Mouse (Mus musculus): ENCODE results near the gene AI467606. TPM values are rescaled to one million over a fixed set of nuclear protein-coding genes. Genes with fewer than 3 reads are reported as not detected.
"Not testable (repeated sequence)": the region's sequence is repeated elsewhere in the genome, so short reads cannot be mapped to it uniquely, and the experiment has no call there.

The AI467606 gene
- 4.4 and 6.0 TPM in 2 replicates for polyA plus RNA-seq (2012; rRNA removed)

DNA sequence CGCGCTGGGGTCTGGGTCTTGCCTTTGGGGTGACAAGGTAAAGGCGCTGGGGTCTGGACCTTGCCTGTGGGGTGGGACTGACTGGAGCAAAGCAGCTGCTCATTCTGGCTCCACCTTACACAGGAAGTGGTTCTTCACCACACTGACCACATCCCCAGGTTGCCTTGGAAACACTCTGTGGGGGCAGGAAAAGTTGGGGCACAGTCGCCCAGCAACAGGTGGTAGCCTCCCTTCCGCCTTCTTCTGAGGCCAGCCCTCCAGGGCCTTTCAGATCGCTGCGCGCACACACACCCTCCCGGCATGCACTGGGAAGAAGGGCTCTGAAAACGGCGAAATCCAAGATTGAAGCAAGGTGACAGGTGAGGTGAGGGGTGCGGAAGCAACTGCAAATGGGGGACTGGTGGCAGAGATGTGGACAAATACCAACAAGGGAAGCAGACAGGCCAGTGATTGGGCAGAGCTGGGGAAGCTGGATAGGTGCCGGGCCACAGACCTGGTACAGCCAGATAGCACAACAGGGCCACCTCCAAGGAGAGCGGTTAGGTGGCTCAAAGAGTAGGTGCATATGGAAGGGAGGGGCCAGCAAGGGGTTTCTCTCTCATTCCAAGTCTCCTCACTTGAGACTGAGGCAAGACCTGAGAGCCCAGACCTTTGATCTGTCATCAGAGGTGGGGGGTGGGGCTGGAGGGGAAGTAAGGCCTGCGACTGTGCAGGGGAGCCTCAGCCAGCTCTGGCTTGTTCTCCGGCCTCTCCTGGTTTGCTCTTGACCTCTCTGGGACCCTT, at the start of gene AI467606:
Gene AI467606, plus strand, starts transcription at position 246 of the 783 bp plus-strand sequence.
- no peak for DNase-seq (ENCODE audit: low spot score)

DNA sequence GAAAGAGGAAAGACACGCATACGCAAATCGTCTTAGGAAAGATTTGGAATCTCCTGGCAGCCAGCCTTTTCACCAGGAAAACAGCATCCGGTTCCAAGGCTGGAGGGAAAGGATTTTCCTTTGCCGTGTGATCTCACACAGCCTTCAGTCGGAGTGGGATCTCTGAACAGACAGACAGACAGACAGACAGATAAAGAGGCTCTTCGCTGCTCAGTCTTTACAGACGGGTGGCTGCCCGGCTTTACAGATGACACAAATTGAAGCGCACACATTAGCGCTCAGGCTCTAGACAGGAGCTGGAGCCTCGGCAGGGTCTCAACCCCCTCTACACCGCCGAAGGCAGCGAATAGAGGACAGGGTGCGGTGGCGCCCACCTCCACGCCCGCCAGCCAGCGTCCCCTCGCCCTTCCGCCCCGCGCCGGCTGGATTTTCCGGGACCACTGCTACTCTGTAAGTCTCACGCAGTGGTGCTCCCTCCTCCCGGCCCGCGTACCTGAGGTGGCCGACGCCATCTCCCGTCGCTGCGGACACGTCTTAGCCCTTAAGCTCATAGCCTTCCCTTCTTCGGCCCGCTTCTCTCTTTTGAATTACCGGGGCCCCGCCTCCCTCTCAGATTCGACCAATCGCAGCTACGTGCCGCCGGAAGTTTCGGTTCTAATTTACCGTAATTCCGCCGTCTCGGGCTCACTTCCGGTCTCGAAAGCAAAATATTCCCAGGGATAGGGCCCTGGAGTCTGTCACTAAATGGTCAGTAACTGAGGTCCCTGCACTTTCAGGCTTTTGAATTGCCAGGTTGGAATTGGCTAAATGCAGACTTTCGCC, 49.1 kb upstream of the AI467606 start, which contains the start of gene Kif22:
Gene Kif22, minus strand, starts transcription at position 621 of the 822 bp plus-strand sequence.
- peak; percentile 75 for DNase-seq (ENCODE audit: low spot score)

DNA sequence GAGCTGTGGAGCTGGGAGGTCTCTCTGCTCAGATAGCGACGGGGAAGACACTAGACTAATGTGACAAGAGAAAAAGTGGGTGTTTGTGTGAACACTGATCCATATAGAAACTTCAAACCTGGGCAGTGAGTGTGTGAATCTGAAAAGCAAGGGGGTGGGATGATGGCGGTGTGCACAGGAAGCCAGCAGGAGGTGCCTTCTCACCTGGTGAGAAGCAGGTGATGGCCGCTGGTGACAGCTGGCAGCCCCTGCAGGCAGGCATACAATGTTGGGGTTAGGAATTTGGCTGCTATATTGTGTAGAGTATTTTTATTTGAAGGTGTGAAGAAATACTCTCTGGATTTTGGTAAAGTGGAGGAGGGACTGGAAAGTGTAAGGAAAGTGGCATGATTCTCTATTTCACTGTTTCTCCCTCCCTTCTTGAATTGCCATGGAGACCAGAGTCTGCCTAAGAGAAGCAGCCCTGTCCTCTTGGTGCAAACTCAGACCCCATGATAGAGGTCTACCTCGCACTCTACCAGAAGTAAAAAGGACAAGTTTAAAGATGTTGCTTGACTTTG, 36.1 kb upstream of the AI467606 start:
- DNase-seq (ENCODE audit: low spot score): no peak

DNA sequence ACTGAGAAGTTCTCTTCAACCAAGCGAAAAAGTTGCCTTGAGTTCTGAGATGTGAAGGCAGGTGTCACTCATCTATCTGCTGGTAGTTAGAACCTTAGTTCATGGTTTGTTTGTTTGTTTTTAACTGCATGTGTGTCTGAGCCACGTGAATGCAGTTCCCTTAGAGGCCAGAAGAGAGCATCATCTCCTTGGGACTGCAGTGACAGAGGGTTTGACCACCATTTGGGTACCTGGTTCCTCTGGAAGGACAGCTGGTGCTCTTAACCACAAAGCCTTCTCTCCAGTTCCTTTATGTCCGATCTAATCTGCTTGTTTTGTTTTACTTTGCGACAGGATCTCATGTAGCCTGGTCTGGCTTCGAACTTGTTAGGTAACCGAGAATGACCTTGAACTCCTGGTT, 25.6 kb upstream of the AI467606 start:
- no peak for DNase-seq (ENCODE audit: low spot score)

DNA sequence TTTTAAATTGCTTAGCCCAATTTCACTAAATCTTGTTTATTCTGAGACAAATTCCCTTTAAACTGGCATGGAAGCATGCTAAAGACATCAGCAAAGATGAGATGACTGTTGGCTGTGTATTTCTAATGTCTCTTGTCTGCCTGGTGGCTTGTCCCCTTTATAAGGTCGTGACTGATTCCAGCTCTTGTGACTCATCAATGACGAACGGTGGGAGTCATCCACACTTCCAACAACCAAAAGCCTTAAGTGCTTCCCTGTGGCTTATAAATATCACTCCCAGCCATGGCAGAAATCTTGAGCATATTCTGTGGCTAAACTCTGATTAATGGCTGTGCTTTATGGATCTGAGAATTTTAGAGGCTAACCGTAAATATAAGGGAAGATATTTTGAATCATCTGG, 24.8 kb upstream of the AI467606 start:
- no peak for DNase-seq (ENCODE audit: low spot score)

DNA sequence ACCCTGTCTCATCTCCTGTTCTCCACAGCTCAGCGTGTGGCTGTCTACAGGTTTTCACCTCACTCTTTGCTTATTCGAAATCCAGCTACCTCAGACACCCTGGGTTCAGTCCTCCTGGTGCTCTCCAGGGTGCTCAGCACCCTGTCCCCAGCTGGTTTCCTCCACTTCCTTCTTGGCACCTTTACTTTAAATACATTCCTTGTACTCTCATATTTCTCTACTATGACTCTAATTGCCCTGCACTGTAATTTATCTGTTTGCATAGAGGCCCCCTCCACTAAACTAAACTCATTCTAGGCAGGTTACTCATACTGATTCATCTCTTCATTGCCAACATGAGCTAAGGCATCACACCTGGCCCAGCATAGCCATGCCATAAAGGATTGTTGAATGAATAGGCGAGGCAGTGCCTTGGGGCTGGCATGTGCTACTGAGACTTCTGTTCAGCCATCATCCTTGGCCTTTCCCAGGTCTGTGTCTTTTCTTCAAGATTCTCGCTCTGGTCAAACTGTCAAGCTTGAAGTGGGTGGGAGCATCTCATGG, 20.2 kb upstream of the AI467606 start:
- no peak for DNase-seq (ENCODE audit: low spot score)

DNA sequence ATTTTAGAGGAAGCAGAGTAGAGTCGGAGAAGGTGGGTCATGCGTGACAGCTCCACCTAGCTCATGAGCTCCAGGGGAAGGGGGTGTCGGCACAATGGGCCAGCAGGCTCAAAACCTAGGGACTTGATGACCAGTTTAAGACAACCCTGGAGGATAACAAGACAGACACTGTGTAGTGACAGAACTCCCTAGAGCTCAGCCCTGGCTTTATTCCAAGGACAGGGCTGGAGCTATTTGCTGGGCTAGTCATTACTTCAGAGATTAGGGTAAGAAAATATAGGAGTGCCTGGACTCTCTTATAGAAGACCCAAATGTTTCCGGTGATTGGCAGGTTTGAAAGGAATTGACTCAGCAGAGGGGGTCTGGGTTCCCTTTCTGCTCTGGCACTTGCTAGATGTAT, 17.9 kb upstream of the AI467606 start:
- no peak for DNase-seq (ENCODE audit: low spot score)

DNA sequence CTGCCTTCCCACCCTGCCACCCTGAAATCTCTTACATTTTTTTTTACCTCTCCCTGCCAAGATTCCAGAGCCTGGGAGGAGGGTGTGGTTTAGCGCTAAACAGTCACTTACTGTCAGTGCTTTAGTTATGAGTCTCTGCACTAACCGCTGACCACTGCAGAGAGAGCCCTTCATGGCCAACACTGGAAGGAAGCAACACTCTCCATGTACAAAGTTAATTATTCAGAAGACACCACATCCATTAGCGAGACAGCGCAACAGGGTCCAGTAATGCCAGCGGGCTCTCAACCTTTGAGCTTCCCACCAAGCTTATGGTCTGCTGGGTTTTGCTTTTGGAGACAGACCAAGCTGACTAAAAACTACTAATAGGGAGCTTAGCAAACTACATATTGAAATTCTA, 15.0 kb upstream of the AI467606 start:
- DNase-seq (ENCODE audit: low spot score): no peak

DNA sequence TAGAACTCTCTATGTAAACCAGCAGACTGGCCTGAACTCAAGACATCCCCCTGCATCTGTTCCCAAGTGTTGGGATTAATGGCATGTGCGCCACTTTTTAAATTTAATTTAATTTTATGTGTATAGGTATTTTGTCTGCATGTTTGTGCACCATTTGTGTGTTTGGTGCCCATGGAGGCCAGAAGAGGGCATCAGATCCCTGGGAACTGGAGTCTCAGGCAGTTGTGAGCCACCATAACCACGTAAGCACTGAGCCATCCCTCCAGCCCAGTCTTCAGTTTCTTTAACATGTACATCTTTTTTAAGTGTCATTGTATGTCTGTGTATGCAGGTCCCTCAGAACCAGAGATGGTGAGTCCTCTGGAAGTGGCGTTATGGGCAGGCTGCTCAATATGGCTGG, 13.5 kb upstream of the AI467606 start:
- DNase-seq (ENCODE audit: low spot score): no peak

DNA sequence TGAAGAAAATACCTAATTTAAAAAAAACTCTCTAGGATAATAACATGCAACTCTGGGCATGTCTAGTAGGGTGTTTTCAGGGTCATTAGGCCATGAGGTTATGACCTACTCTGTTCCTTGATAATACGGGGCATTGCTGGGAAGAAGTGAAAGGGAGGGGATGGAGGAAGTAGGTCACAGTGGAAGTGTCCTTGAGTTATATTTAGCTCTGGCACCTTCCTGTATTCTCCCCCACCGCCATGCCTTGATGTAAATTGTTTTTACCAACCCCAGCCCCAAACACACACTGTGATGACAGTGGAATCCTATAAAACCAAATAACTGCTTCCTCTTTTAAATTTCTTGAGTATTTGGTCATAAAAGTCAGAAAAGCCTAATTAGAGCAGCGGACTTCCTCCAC, 11.1 kb upstream of the AI467606 start:
- no peak for DNase-seq (ENCODE audit: low spot score)

DNA sequence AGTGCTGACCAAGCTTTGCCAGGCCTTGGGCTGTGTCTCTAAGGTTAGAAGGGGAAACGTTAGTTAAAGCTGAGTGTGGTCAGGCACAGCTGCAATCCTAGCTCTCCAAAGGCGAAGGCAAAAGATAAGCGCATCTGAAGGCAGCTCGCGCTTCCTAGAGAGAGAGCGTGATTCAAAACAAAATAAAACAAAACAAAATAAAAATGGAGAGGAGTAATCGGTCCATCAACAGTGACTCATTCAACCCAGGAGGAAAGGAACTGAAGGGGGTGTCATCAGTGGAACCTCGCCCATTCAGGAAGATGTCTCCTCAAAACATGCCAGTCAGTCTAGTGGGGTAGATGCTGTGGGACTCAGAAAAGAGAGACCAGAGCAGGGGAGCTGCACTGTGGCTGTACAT, 8.9 kb upstream of the AI467606 start:
- no peak for DNase-seq (ENCODE audit: low spot score)

DNA sequence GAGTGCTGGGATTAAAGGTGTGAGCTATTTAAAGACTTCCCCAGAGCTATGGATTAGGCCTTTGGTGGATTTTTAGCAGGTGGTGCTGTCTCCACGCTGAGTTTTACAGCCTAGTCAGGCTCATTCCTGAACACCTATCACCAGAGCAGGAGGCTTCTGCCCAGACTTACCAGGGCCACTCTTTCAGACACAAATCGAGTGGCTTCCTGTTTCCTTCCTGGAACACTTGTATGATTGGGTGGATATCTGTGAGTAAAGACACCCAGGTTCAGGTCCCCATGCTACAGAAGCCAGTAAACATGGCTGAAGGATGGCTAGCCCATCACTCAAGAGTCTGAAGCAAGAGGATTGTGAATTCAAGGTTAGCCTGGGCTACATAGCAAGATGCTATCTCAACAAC, 8.2 kb upstream of the AI467606 start:
- no peak for DNase-seq (ENCODE audit: low spot score)

DNA sequence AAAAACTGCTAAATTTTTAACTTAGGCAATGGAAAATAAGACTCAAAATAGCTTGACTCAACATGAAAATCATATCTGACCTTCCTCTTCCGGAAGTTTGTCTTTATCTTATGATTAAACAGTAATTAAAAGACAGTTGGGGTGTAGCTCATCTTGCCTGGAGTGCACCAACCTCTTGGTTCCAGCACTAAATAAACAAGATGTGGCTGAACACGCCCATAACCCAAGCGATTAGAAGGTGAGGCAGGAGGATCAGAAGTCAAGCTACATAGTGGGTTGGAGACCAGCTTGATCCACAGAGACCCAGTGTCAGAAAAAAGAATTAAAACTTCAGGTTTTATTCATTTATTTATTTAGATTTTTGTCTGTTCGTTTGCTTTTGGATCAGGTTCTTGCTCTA, 7.5 kb upstream of the AI467606 start:
- no peak for DNase-seq (ENCODE audit: low spot score)

DNA sequence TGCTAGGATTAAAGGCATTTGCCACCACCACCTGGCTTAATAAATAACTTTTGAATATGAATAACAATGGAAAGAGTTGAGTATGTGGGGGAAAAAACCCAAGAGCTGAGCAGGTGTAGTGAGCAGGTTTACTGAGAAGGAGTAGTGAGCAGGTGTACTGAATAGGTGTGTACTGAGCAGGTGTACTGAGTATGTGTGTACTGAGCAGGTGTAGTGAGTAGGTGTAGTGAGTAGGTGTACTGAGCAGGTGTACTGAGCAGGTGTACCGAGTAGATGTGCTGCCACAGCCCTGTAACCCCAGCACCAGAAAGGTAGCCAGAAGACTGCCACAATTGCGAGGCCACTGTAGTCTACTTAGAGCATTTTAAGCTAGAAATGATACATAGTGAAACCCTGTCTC, 6.4 kb upstream of the AI467606 start:
- no peak for DNase-seq (ENCODE audit: low spot score)

DNA sequence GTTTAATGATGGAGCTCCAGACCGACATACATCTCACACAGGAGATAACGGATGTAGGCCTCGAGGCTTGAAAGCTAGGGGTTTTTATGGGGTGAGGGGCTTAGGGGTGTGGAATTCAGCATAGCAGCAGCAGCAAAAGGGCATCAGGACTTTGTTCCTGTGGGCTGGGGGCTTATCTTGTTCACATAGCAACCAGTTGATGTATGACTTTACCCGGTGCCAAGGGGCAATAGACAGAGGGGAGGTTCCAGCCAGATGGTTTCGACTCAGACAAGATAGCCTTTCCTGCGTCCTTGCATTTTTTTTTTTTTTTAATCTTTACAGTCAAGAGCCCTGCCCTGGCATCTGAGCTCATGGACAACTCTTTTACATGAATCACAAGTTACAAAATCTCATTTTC, 5.4 kb upstream of the AI467606 start:
- not testable (repeated sequence) for DNase-seq (ENCODE audit: low spot score)

DNA sequence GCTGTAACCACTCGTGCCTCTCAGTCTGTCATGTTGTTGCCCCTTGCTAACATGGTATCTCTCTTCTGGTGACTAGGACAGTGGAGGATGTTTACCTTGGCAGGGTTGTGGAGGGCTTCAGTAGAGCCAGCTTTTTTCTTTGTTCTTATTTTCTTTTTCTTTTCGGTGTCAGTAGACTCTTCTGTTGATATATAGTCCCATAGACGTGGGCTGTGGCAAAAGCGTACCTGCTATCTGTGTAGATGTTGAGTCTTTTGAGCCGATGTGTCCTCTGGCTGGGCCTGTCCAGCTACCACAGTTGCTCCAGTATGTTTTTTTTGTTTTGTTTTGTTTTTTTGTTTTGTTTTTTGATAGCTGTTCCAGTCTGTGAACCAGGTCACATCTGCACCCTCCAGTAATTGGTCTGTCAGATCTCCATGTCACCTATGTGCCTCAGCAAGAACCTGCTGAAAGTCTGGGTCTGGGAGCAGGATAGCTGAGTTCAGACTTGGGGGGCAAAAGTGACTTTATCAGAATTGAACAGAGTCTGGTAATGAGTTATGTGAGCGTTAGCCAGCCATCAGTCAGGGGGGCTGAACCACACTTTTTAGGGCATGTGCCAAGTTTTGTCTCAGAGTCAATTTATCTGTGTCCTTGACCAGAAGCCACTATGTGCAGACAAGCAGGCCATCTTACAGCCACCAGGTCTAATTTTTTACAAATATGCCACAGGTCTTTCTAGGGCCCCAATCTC, 3.7 kb upstream of the AI467606 start, which contains the start of gene Zg16:
Gene Zg16, minus strand, starts transcription at position 51 of the 733 bp plus-strand sequence.
- DNase-seq (ENCODE audit: low spot score): not testable (repeated sequence)

DNA sequence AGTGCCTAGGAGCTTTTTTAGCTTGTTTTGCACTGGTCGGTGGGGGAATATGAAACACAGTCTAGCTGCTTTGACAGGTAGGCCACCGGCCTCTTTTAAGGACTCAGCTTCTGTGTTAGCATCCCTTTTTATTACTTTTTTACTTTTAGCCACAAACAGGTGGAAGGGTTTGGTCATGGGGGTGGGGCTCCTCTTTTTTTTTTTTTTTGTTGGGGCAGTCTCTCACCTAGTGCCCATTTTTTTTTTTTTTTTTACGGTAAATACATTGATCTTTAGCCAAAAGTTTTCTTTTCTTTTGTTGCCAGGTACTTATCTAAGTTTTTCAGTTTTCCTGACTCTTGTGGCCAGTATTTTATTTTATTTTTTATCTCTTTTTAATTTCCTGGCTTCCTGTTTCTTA, 3.1 kb upstream of the AI467606 start:
- DNase-seq (ENCODE audit: low spot score): no peak

DNA sequence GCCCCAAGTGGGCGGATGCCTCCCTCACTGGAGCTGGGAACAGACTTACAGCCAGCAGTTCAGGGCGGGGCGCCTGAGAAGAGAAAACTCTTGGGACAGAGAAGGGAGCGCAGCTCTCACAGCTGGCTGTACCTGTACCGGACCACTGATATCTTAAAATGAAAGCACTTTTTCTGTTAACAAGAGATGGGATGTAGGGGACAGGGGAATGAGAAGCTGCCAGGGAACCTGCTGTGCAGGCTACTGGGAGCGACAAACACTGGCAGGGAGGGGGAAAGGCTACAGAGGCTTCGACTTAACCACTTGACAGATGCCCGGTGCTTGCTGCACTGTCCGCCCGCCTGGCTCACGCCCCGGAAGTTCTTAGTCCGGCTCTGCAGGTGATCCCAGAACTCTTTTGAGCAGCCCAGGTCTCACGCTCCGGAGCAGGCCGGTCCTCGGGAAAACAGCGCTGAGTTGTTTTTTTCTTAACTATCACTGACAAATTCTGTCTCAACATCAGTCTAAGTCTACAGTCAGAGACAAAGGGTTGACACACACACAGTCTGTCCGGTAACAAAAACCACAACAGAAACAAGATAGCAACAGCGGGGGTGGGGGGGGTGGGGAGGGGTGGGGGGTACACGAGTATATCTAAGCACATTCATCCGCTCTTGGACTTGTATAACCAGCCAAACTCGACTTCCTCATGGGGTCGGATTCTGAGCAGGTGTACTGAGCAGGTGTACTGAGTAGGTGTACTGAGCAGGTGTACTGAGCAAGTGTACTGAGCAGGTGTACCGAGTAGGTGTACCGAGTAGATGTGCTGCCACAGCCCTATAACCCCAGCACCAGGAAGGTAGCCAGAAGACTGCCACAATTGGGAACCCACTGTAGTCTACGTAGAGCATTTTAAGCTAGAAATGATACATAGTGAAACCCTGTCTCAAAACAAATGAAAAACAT, 2.0 kb upstream of the AI467606 start:
- no peak for DNase-seq (ENCODE audit: low spot score)

DNA sequence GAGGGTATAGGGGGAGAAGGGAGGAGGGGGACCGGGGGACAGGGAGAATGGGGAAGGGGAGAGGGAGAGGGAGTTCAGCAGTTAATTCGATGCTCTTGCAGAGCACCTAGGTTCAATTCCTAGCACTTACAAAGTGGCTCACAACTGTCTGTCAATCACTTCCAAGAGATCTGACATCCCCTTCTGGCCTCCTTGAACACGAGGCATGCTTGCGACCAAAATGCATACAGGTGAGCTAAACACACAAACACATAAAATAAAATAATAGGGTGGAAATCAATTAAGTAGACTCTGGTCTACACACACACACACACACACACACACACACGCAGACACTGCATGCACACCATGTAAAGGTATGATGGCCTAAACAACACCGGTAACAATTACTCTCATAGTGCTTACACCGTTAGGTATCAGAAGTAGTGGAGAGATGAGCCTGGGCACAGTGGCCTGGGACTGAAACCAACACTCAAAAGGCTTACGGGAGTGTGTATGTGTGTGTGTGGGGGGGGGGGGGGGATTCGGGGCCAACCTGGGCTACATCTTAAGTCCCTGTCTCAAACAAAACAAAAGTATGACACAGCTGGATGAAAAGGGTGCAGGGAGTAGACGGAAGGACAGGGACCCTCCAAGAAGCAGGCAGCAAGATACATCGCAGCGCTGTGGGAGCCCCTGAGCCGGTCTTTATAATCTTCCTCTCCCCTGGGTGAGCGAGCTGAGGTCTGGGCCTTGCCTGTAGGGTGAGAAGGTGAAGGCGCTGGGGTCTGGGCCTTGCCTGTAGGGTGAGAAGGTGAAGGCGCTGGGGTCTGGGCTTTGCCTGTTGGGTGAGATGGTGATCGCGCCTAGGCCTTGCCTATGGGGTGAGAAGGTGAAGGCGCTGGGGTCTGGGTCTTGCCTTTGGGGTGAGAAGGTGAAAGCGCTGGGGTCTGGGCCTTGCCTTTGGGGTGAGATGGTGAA, 725 bp upstream of the AI467606 start:
- no peak for DNase-seq (ENCODE audit: low spot score)
